Mouse (Mus musculus): ENCODE measurements around the gene Ptprg.

DNA sequence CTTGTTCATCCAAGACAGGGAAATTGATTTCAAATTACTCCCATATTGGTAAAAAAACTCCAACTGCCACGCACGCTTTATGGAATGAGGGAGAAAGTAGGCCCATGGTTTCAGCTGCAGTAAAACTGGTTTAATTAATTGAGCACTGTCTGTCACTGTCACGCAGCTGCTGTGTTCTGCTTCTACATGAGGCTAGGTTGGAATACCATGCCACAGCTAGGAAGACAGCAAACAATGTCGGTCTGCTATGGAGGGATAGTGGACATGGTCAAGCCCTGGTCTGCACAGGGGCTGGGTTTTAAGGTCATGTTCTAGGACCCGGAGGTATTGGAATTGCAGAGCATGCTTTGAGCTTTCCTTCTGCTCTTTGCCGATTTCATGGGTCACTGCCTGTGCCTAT lies 30.9 kb downstream of the Ptprg start:
- TF ChIP-seq CTCF (IDR thresholded peaks at IDR 0.05; ENCODE audit: borderline replicate concordance, insufficient read depth, low read depth, low read length) = no peak
- no peak for TF ChIP-seq POLR2A (IDR thresholded peaks at IDR 0.05; ENCODE audit: borderline replicate concordance, insufficient read depth, low read length)

All from cerebellum, adult 2 months (tissue).